18 mouse cellular contexts compared by ENCODE assay signal in the genomic region with DNA sequence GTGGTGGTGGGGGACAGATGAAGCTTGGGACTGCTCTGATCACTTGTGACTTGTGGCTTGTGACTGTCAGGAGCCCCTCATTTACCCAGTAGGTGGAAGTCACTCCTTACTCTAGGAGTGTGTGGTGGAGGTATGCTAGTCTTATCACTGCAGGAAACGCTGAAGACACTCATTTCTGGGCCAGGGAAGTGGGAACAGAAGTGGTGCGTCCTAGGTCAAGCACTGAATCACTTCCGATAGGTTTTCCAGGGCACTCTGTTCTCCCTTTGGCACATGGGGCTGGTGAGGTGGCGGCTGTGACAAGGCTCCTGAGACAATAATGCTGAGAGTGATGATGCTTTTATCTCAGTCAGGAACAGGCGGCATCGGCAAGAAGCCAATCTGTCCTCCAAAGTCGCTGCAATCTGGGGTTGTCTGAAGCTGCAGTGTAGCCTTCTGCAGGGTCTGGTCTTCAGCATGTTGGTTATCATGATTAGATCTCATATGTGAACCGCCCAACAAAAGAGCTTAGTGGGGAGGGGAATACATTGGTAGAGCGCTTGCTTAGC. TPM values are rescaled to one million over a fixed set of nuclear protein-coding genes. Genes with fewer than 3 reads are reported as not detected.
DNase-seq lines count a peak whose midpoint lies in the region; ATAC-seq and TF ChIP-seq lines count a peak whose summit lies in the region.
"Had no signal": no experiment of that assay in that cellular context is flagged by ENCODE, and none has a peak within 500 bp of the region (broad histone marks: within the 10 kb centered on the region; RNA-seq: fewer than 3 reads in every experiment).

No protein-coding gene starts in this region.

- peak; percentile 6; the same call in 1 of the 2 replicates for ATAC-seq in embryonic facial prominence, embryonic 13.5 days (ENCODE audit: insufficient number of reproducible peaks, insufficient read depth, low FRiP score, low TSS enrichment, low read depth)
- no peak for ATAC-seq in kidney, embryonic 16.5 days (ENCODE audit: low FRiP score, low TSS enrichment)
- no peak for ATAC-seq in limb, embryonic 14.5 days (ENCODE audit: low FRiP score, low read depth)

- no peaks in the 10 kb centered on the region for H3K27me3 ChIP-seq in embryonic facial prominence, embryonic 13.5 days
- no peaks in the 10 kb centered on the region for H3K27me3 ChIP-seq in embryonic facial prominence, embryonic 10.5 days (replicated peaks; ENCODE audit: low read depth, poor library complexity, severe bottlenecking)
- no peaks in the 10 kb centered on the region for H3K27me3 ChIP-seq in kidney, embryonic 16.5 days (ENCODE audit: insufficient read depth, low read length)
- H3K27me3 ChIP-seq in limb, embryonic 14.5 days (ENCODE audit: control insufficient read depth, insufficient read depth, low read length) = no peaks in the 10 kb centered on the region
- H3K27me3 ChIP-seq: embryonic facial prominence, embryonic 12.5 days; limb, embryonic 12.5 days; midbrain, embryonic 12.5 days; neural tube, embryonic 13.5 days had no signal

- no peak for TF ChIP-seq POLR2A in limb, embryonic 14.5 days (IDR thresholded peaks at IDR 0.05; ENCODE audit: borderline replicate concordance, extremely low read depth, insufficient read depth, insufficient read length)

- 88% methylated on average over 9 of the region's 9 CpGs for WGBS in embryonic facial prominence, embryonic 13.5 days
- WGBS in embryonic facial prominence, embryonic 10.5 days = 88% methylated on average over 9 of the region's 9 CpGs
- 84% methylated on average over 9 of the region's 9 CpGs for WGBS in kidney, embryonic 16.5 days
- 85% methylated on average over 9 of the region's 9 CpGs for WGBS in limb, embryonic 14.5 days

- no peaks in the 10 kb centered on the region for H3K36me3 ChIP-seq in embryonic facial prominence, embryonic 13.5 days
- no peaks in the 10 kb centered on the region for H3K36me3 ChIP-seq in embryonic facial prominence, embryonic 10.5 days (replicated peaks)
- no peaks in the 10 kb centered on the region for H3K36me3 ChIP-seq in kidney, embryonic 16.5 days (ENCODE audit: insufficient read depth, low read length)
- no peaks in the 10 kb centered on the region for H3K36me3 ChIP-seq in limb, embryonic 14.5 days (ENCODE audit: control insufficient read depth, insufficient read depth, low read length)
- H3K36me3 ChIP-seq: embryonic facial prominence, embryonic 12.5 days; limb, embryonic 12.5 days; midbrain, embryonic 12.5 days; neural tube, embryonic 13.5 days had no signal

- no peak overlapping the region for H3K4me3 ChIP-seq in embryonic facial prominence, embryonic 13.5 days
- H3K4me3 ChIP-seq in embryonic facial prominence, embryonic 10.5 days = no peak overlapping the region
- no peak overlapping the region for H3K4me3 ChIP-seq in kidney, embryonic 16.5 days (ENCODE audit: low read length)
- H3K4me3 ChIP-seq in limb, embryonic 14.5 days (replicated peaks; ENCODE audit: low read length) = no peak overlapping the region
- H3K4me3 ChIP-seq: embryonic facial prominence, embryonic 12.5 days; limb, embryonic 12.5 days; midbrain, embryonic 12.5 days; neural tube, embryonic 13.5 days had no signal

- peaks cover 22% of the 10 kb centered on the region for H3K4me1 ChIP-seq in embryonic facial prominence, embryonic 13.5 days
- H3K4me1 ChIP-seq in embryonic facial prominence, embryonic 10.5 days = no peaks in the 10 kb centered on the region
- peaks cover 11% of the 10 kb centered on the region for H3K4me1 ChIP-seq in kidney, embryonic 16.5 days (ENCODE audit: insufficient read depth, low read length)
- peaks cover 27% of the 10 kb centered on the region for H3K4me1 ChIP-seq in limb, embryonic 14.5 days (ENCODE audit: control insufficient read depth, insufficient read depth, low read length)
- H3K4me1 ChIP-seq: embryonic facial prominence, embryonic 12.5 days; midbrain, embryonic 12.5 days; neural tube, embryonic 13.5 days had no signal

- no peak overlapping the region for H3K4me2 ChIP-seq in embryonic facial prominence, embryonic 13.5 days
- no peak overlapping the region for H3K4me2 ChIP-seq in kidney, embryonic 16.5 days (replicated peaks; ENCODE audit: low read depth, low read length)
- H3K4me2 ChIP-seq in limb, embryonic 14.5 days (replicated peaks; ENCODE audit: low read depth, low read length, severe bottlenecking) = no peak overlapping the region
- H3K4me2 ChIP-seq: embryonic facial prominence, embryonic 12.5 days; limb, embryonic 12.5 days; midbrain, embryonic 12.5 days; neural tube, embryonic 13.5 days had no signal

- no peaks in the 10 kb centered on the region for H3K9me3 ChIP-seq in embryonic facial prominence, embryonic 13.5 days
- no peaks in the 10 kb centered on the region for H3K9me3 ChIP-seq in embryonic facial prominence, embryonic 10.5 days
- H3K9me3 ChIP-seq in kidney, embryonic 16.5 days (ENCODE audit: low read length) = no peaks in the 10 kb centered on the region
- H3K9me3 ChIP-seq in limb, embryonic 14.5 days (ENCODE audit: control insufficient read depth, low read length) = no peaks in the 10 kb centered on the region
- H3K9me3 ChIP-seq: embryonic facial prominence, embryonic 12.5 days; limb, embryonic 12.5 days; midbrain, embryonic 12.5 days; neural tube, embryonic 13.5 days had no signal

- DNase-seq in embryonic facial prominence, embryonic 10.5 days (ENCODE audit: low spot score) = no peak
- no peak for DNase-seq in kidney, adult 18-20 months
- peak; percentile 67 to 69 for DNase-seq in adrenal gland, postnatal 36 days
- no peak for DNase-seq in limb, embryonic 14.5 days (ENCODE audit: low spot score)
- no peak for DNase-seq in urinary bladder, adult 18-20 months (ENCODE audit: low spot score in 2 of 2)
- DNase-seq in cerebellum, postnatal 4 days (ENCODE audit: low spot score in 2 of 2) = no peak
- DNase-seq: cerebellum, adult 18-20 months; forebrain, postnatal 0 days; kidney, postnatal 4 days; thymus, adult 2 months had no signal

- peak overlapping the region; percentile 85 for H3K27ac ChIP-seq in embryonic facial prominence, embryonic 13.5 days
- no peak overlapping the region for H3K27ac ChIP-seq in embryonic facial prominence, embryonic 10.5 days (replicated peaks)
- H3K27ac ChIP-seq in kidney, embryonic 16.5 days (ENCODE audit: low read length) = peak overlapping the region; percentile 72; the same call in 1 of the 2 replicates
- peak overlapping the region; percentile 81 for H3K27ac ChIP-seq in limb, embryonic 14.5 days (replicated peaks; ENCODE audit: low read depth, low read length)
- H3K27ac ChIP-seq: embryonic facial prominence, embryonic 12.5 days; midbrain, embryonic 12.5 days; neural tube, embryonic 13.5 days had no signal

- no peak overlapping the region for H3K9ac ChIP-seq in embryonic facial prominence, embryonic 13.5 days
- H3K9ac ChIP-seq in kidney, embryonic 16.5 days (replicated peaks; ENCODE audit: low read length) = no peak overlapping the region; the same call in 1 of the 2 replicates
- no peak overlapping the region for H3K9ac ChIP-seq in limb, embryonic 14.5 days (ENCODE audit: low read depth, low read length, severe bottlenecking)
- H3K9ac ChIP-seq: embryonic facial prominence, embryonic 12.5 days; forebrain, postnatal 0 days; limb, embryonic 12.5 days; midbrain, embryonic 12.5 days; neural tube, embryonic 13.5 days had no signal

RNA-seq across cellular contexts. Expression of a gene that starts 59.0 kb away (rescaled TPM):
- 19.4 and 37.6 TPM in 2 replicates for polyA plus RNA-seq in embryonic facial prominence, embryonic 13.5 days (2015; fragmentation: Nextera tagmentation; extraction: Ambion mirVana)
- 3.3 and 3.6 TPM in 2 replicates for polyA plus RNA-seq in embryonic facial prominence, embryonic 10.5 days (2016; fragmentation: Nextera tagmentation; extraction: Ambion mirVana)
- polyA plus RNA-seq in kidney, embryonic 16.5 days (2015; fragmentation: Nextera tagmentation; extraction: Ambion mirVana) = 14.4 and 16.2 TPM in 2 replicates
- total RNA-seq in adrenal gland, postnatal 36 days (2021) = 100 to 1,000 TPM; 144 to 165 TPM
- polyA plus RNA-seq in limb, embryonic 14.5 days (2012; rRNA removed) = 22.1 and 22.7 TPM in 2 replicates
- polyA plus RNA-seq in limb, embryonic 14.5 days (2014; fragmentation: Nextera tagmentation; extraction: Ambion mirVana) = 33.6 and 36.5 TPM in 2 replicates
- total RNA-seq: hematopoietic stem cell, adult 5-6 weeks; MEL had no signal

Comparison
In these comparisons a context has a peak if more than half of its experiments do, and no peak if none do; other contexts are left out.
1. DNase-seq: peak in adrenal gland, postnatal 36 days (2 of 2); none in embryonic facial prominence, embryonic 10.5 days (single experiment), kidney, adult 18-20 months (single experiment), limb, embryonic 14.5 days (single experiment), urinary bladder, adult 18-20 months (0 of 2) and cerebellum, postnatal 4 days (0 of 2).